Mouse (Mus musculus) CH12.LX (cell line): ENCODE results near the gene Rab4a. TPM values are rescaled to one million over a fixed set of nuclear protein-coding genes. Genes with fewer than 3 reads are reported as not detected.

Experiments
- DNase-seq: peaks from one replicate; pipeline ENCODE4 v3.0.0-alpha.2; 2013; ENCODE audit errors: extremely low read depth
- H3K27ac ChIP-seq: 2 replicates; pipeline ENCODE4 v1.5.1; 2012; ENCODE audit warnings: low read depth, mild to moderate bottlenecking, control low read depth, moderate library complexity; ENCODE audit not compliant: insufficient read depth
- H3K27me3 ChIP-seq: replicated peaks from 2 replicates; pipeline ENCODE3; 2012; ENCODE audit warnings: inconsistent platforms
- H3K36me3 ChIP-seq, 2 experiments: replicated peaks in 1 of 2; 2 replicates each; pipeline versions ENCODE3 to v1.6.1; 2012; ENCODE audit warnings: inconsistent platforms in 1 of 2, low read length in 1 of 2, mild to moderate bottlenecking in 1 of 2, mixed read lengths in 1 of 2, moderate library complexity in 1 of 2; ENCODE audit not compliant: control insufficient read depth in 1 of 2, insufficient read depth in 1 of 2
- H3K4me1 ChIP-seq, 2 experiments: 2 replicates each; pipeline ENCODE4 v1.6.1; 2012; ENCODE audit warnings: inconsistent platforms in 1 of 2, moderate library complexity in 1 of 2; ENCODE audit not compliant: insufficient read depth in 2 of 2, control insufficient read depth in 1 of 2
- H3K4me2 ChIP-seq: 2 replicates; pipeline ENCODE4 v1.6.1; 2012; ENCODE audit warnings: low read depth, mild to moderate bottlenecking, control low read depth; ENCODE audit not compliant: poor library complexity, insufficient read depth, severe bottlenecking
- H3K4me3 ChIP-seq, 3 experiments: fragments of 150-350 bp in 1 of 3; sonication (generic) in 1 of 3; replicated peaks in 1 of 3; 2 replicates each; pipeline versions ENCODE3 to v1.5.1; 2011 to 2012; ENCODE audit warnings: low read depth in 2 of 3, low read length in 2 of 3, mild to moderate bottlenecking in 2 of 3, moderate library complexity in 2 of 3, control low read depth in 1 of 3, improper control_type of control experiment in 1 of 3, inconsistent platforms in 1 of 3, mixed read lengths in 1 of 3; ENCODE audit not compliant: poor library complexity in 1 of 3
- H3K79me2 ChIP-seq: replicated peaks from 2 replicates; pipeline ENCODE4 v1.6.1; 2012; ENCODE audit warnings: mild to moderate bottlenecking, moderate library complexity; ENCODE audit not compliant: control insufficient read depth, poor library complexity, insufficient read depth, severe bottlenecking; ENCODE audit errors: extremely low read depth
- H3K9ac ChIP-seq: 2 replicates; pipeline ENCODE4 v1.6.1; 2012; ENCODE audit warnings: low read depth, mild to moderate bottlenecking, control low read depth, moderate library complexity; ENCODE audit not compliant: insufficient read depth
- H3K9me3 ChIP-seq: replicated peaks from 2 replicates; pipeline ENCODE3; 2012; ENCODE audit warnings: low read length, inconsistent platforms, mixed read lengths
- CHD1 ChIP-seq: IDR thresholded peaks from 2 replicates; pipeline ENCODE4 v1.6.1; 2012; ENCODE audit warnings: low read depth, low read length, improper control_type of control experiment, inconsistent platforms
- CTCF ChIP-seq, 2 experiments: IDR thresholded peaks in 1 of 2; conservative IDR thresholded peaks in 1 of 2; 2 replicates each; pipeline ENCODE4 v1.5.1; 2011 to 2012; ENCODE audit warnings: low read depth in 2 of 2, low read length in 2 of 2, improper control_type of control experiment in 1 of 2, inconsistent platforms in 1 of 2, mild to moderate bottlenecking in 1 of 2, moderate library complexity in 1 of 2
- E2F4 ChIP-seq: IDR thresholded peaks from 2 replicates; pipeline ENCODE4 v1.6.1; 2011; ENCODE audit warnings: low read depth, low read length, improper control_type of control experiment; ENCODE audit not compliant: insufficient replicate concordance
- ELF1 ChIP-seq: IDR thresholded peaks from 2 replicates; pipeline ENCODE4 v1.6.1; 2014; ENCODE audit warnings: low read depth, mild to moderate bottlenecking, inconsistent platforms, low read length, improper control_type of control experiment
- GABPA ChIP-seq: IDR thresholded peaks from 2 replicates; pipeline ENCODE4 v1.6.1; 2012; ENCODE audit warnings: low read depth, low read length, improper control_type of control experiment, inconsistent platforms; ENCODE audit not compliant: insufficient replicate concordance
- IRF4 ChIP-seq: IDR thresholded peaks from 2 replicates; pipeline ENCODE4 v1.6.1; 2014; ENCODE audit warnings: low read depth, mild to moderate bottlenecking, inconsistent platforms, low read length, improper control_type of control experiment
- JUND ChIP-seq: conservative IDR thresholded peaks from 2 replicates; pipeline ENCODE4 v1.6.1; 2011; ENCODE audit warnings: low read depth, low read length, improper control_type of control experiment
- MEF2A ChIP-seq: IDR thresholded peaks from 2 replicates; pipeline ENCODE4 v1.6.1; 2014; ENCODE audit warnings: low read depth, mild to moderate bottlenecking, inconsistent platforms, low read length, improper control_type of control experiment, borderline replicate concordance
- MXI1 ChIP-seq: IDR thresholded peaks from 2 replicates; pipeline ENCODE4 v1.6.1; 2011; ENCODE audit warnings: mild to moderate bottlenecking, low read depth, low read length, improper control_type of control experiment
- MYC ChIP-seq: IDR thresholded peaks from 2 replicates; pipeline ENCODE4 v1.6.1; 2011; ENCODE audit warnings: low read depth, mild to moderate bottlenecking, improper control_type of control experiment, low read length
- NELFE ChIP-seq: IDR thresholded peaks from 2 replicates; pipeline ENCODE4 v1.6.1; 2011; ENCODE audit warnings: low read depth, low read length, improper control_type of control experiment
- PAX5 ChIP-seq: IDR thresholded peaks from 2 replicates; pipeline ENCODE4 v1.6.1; 2012; ENCODE audit warnings: low read length, inconsistent platforms, mixed read lengths
- POLR2AphosphoS2 ChIP-seq: IDR thresholded peaks from 2 replicates; pipeline ENCODE4 v1.6.1; 2011; ENCODE audit warnings: low read depth, low read length, improper control_type of control experiment
- RCOR1 ChIP-seq: conservative IDR thresholded peaks from 2 replicates; pipeline ENCODE4 v1.6.1; 2012; ENCODE audit warnings: low read depth, mild to moderate bottlenecking, inconsistent platforms, low read length, improper control_type of control experiment
- SMC3 ChIP-seq: IDR thresholded peaks from 2 replicates; pipeline ENCODE4 v1.6.1; 2011; ENCODE audit warnings: low read depth, low read length, improper control_type of control experiment
- TCF12 ChIP-seq: IDR thresholded peaks from 2 replicates; pipeline ENCODE4 v1.6.1; 2014; ENCODE audit warnings: low read depth, mild to moderate bottlenecking, inconsistent platforms, low read length, improper control_type of control experiment
- UBTF ChIP-seq: IDR thresholded peaks from 2 replicates; pipeline ENCODE4 v1.6.1; 2012; ENCODE audit warnings: low read depth, mild to moderate bottlenecking, inconsistent platforms, low read length, improper control_type of control experiment, moderate library complexity
- USF2 ChIP-seq: conservative IDR thresholded peaks from 2 replicates; pipeline ENCODE4 v1.6.1; 2011; ENCODE audit warnings: low read depth, low read length, improper control_type of control experiment
- ZC3H11A ChIP-seq: IDR thresholded peaks from 2 replicates; pipeline ENCODE4 v1.6.1; 2012; ENCODE audit warnings: low read depth, mild to moderate bottlenecking, inconsistent platforms, low read length, improper control_type of control experiment
- ZKSCAN1 ChIP-seq: IDR thresholded peaks from 2 replicates; pipeline ENCODE4 v1.6.1; 2012; ENCODE audit warnings: low read depth, inconsistent platforms, low read length, improper control_type of control experiment, borderline replicate concordance
- ZMIZ1 ChIP-seq: IDR thresholded peaks from 2 replicates; pipeline ENCODE4 v1.6.1; 2012; ENCODE audit warnings: low read depth, mild to moderate bottlenecking, inconsistent platforms, low read length, improper control_type of control experiment
- ZNF384 ChIP-seq: IDR thresholded peaks from 2 replicates; pipeline ENCODE4 v1.6.1; 2012; ENCODE audit warnings: low read depth, low read length, improper control_type of control experiment, inconsistent platforms
- dilution Hi-C: fragments of 300-500 bp; cut with MboI; formaldehyde crosslinking; loops from 2 replicates; pipeline ENCODE4 v1.14.3; 2020; ENCODE audit warnings: low sequenced_read_pairs; ENCODE audit not compliant: extremely low pct_unique_long_range_greater_than_20kb, extremely low pct_ligation_motif_present
- in situ Hi-C: fragments of 300-500 bp; cut with MboI; formaldehyde crosslinking; loops from 3 replicates; pipeline ENCODE4 v1.14.3; 2019; ENCODE audit warnings: low sequenced_read_pairs, low pct_ligation_motif_present, low pct_unique_long_range_greater_than_20kb, mixed read lengths
- polyA plus RNA-seq: library from polyadenylated mRNA; unstranded; fragments of >175 nt; gene quantifications from 2 replicates; pipeline ENCODE4 v1.2.1, GENCODE M21; 2012; ENCODE audit warnings: low read depth; ENCODE audit not compliant: insufficient read length
- total RNA-seq, 2 experiments: library from RNA; depleted of rRNA; stranded (reverse); fragments of 300-350 nt in 1 of 2; fragments of >200 nt in 1 of 2; gene quantifications; 2 replicates each; pipeline ENCODE4 v1.2.3; 2012 to 2014

The Rab4a gene
- total and polyA plus RNA-seq, 3 experiments = not detected

DNA sequence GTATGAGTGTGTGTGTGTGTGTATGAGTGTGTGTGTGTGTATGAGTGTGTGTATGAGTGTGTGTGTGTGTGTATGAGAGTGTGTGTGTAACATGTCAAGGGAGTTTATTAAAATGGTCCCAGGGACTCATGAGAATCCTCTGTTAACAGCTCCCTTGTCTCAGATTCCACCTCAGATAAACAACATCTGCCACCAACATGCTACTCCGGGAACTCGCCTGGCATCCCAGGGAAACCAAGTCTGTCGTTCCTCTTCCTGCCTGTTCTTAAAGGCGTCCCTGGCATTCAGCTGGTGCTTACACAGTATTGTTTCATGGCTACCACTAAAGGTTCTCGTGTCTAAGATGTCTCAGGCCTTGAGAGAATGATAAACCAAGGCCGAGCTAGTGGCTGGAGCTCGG lies 38.6 kb downstream of the Rab4a start:
- H3K27me3 ChIP-seq = no peaks in the 10 kb centered on the region
- TF ChIP-seq USF2 (no peak), CTCF (conservative IDR thresholded peaks at IDR 0.05 in 1 of 2, IDR thresholded peaks at IDR 0.05 in 1 of 2; ENCODE audit: low read depth in 2 of 2, low read length in 2 of 2) (no peak), IRF4 (no peak), MEF2A (no peak), NELFE (no peak), MXI1 (no peak), PAX5 (no peak), CHD1 (no peak), ZMIZ1 (no peak), POLR2AphosphoS2 (no peak), E2F4 (no peak), ZC3H11A (no peak), RCOR1 (no peak), SMC3 (no peak), TCF12 (no peak), UBTF (no peak), ZNF384 (no peak), GABPA (no peak), MYC (no peak)
- H3K9ac ChIP-seq = no peak overlapping the region
- no peaks in the 10 kb centered on the region for H3K9me3 ChIP-seq
- H3K79me2 ChIP-seq = no peaks in the 10 kb centered on the region
- no peak overlapping the region for H3K4me2 ChIP-seq
- no peak overlapping the region for H3K4me3 ChIP-seq
- DNase-seq = no peak
- no peak overlapping the region for H3K27ac ChIP-seq
- dilution Hi-C loops = no loop called here
- peaks cover 5 to 52% of the 10 kb centered on the region in 2 experiments for H3K36me3 ChIP-seq
- in situ Hi-C loops = no loop called here
- peaks cover 3 to 27% of the 10 kb centered on the region in 2 experiments; a peak in 3 of 4 replicates for H3K4me1 ChIP-seq

DNA sequence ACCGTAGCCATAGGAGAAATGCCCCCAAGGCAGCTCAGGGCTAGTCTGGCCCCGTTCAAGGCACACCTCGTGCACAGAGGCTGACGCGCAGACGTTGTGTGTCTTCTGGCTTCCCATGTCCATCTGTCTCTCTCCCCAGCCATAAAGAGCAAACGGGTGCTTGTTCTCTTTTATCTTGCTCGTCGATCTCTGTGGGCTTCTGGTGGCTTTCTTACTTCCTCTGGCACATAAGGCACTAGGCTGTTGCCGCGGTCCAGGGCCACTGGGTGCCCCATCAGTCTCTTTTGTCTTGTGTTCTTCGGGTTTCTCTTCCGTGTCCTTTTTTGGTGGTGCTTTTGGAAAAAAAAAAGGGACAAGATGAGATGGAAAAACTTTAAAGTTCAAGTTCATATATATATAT lies 39.3 kb downstream of the Rab4a start:
- dilution Hi-C loops (no loop called here), in situ Hi-C loops (no loop called here)
- H3K27ac ChIP-seq = no peak overlapping the region
- H3K27me3 ChIP-seq = no peaks in the 10 kb centered on the region
- TF ChIP-seq CHD1 = no peak
- TF ChIP-seq ZMIZ1 = no peak
- no peak for TF ChIP-seq ELF1
- TF ChIP-seq ZKSCAN1 = no peak
- no peak for TF ChIP-seq ZNF384
- TF ChIP-seq JUND = no peak
- peaks cover 5% of the 10 kb centered on the region; the same call in 1 of the 2 replicates for H3K79me2 ChIP-seq
- H3K4me1 ChIP-seq = peaks cover 3 to 29% of the 10 kb centered on the region in 2 experiments; a peak in 3 of 4 replicates
- no peak overlapping the region for H3K4me3 ChIP-seq
- H3K4me2 ChIP-seq = no peak overlapping the region
- peaks cover 5 to 50% of the 10 kb centered on the region in 2 experiments for H3K36me3 ChIP-seq
- H3K9ac ChIP-seq = no peak overlapping the region
- DNase-seq = no peak
- no peaks in the 10 kb centered on the region for H3K9me3 ChIP-seq
